Comparison of ENCODE assay signal across 9 mouse cellular contexts in genomic region chr11:59745851-59746250, GRCm38 (mm10).
"Had no signal": no experiment of that assay in that cellular context is flagged by ENCODE, and none has a peak within 500 bp of the region (broad histone marks: within the 10 kb centered on the region; RNA-seq: fewer than 3 reads in every experiment).

No protein-coding gene starts in this region.

- H3K27ac ChIP-seq: kidney, embryonic 15.5 days; left cerebral cortex, adult 2 months; liver, embryonic 13.5 days; midbrain, embryonic 10.5 days; midbrain, embryonic 13.5 days had no signal

- H3K4me3 ChIP-seq: kidney, embryonic 15.5 days; left cerebral cortex, adult 2 months; liver, embryonic 13.5 days; megakaryocyte, embryonic 14.5 days; midbrain, embryonic 10.5 days; midbrain, embryonic 13.5 days had no signal

- H3K4me2 ChIP-seq: kidney, embryonic 15.5 days; liver, embryonic 13.5 days; midbrain, embryonic 13.5 days had no signal

- H3K27me3 ChIP-seq: kidney, embryonic 15.5 days; liver, embryonic 13.5 days; megakaryocyte, embryonic 14.5 days; midbrain, embryonic 13.5 days had no signal

- ATAC-seq: midbrain, embryonic 13.5 days had no signal

- H3K4me1 ChIP-seq: kidney, embryonic 15.5 days; liver, embryonic 13.5 days; midbrain, embryonic 10.5 days; midbrain, embryonic 13.5 days had no signal

- H3K9ac ChIP-seq: kidney, embryonic 15.5 days; liver, embryonic 13.5 days; midbrain, embryonic 13.5 days had no signal

- H3K9me3 ChIP-seq: kidney, embryonic 15.5 days; liver, embryonic 13.5 days; megakaryocyte, embryonic 14.5 days; midbrain, embryonic 10.5 days; midbrain, embryonic 13.5 days had no signal

- DNase-seq: layer of hippocampus, adult 9-11 months; layer of hippocampus, postnatal 36 days; liver, embryonic 13.5 days; thymus, adult 18-20 months had no signal
